In genomic region chr14:32859831-32860569, GRCm38 (mm10) we compare ENCODE assay signal across 12 mouse cellular contexts. TPM values are rescaled to one million over a fixed set of nuclear protein-coding genes. Genes with fewer than 3 reads are reported as not detected.
A peak's percentile ranks its signal among the peaks of the same experiment; 100 is the strongest.
DNase-seq lines count a peak whose midpoint lies in the region; ATAC-seq lines count a peak whose summit lies in the region.
"Had no signal": no experiment of that assay in that cellular context is flagged by ENCODE, and none has a peak within 500 bp of the region (broad histone marks: within the 10 kb centered on the region; RNA-seq: fewer than 3 reads in every experiment).

No protein-coding gene starts in this region.

- peak; percentile 61 for DNase-seq in embryo, embryonic 10 days (ENCODE audit: low spot score)
- DNase-seq in embryo, embryonic 9.5 days (ENCODE audit: extremely low spot score) = no peak
- DNase-seq in liver, embryonic 13.5 days = no peak
- DNase-seq in liver = no peak
- peak; percentile 10 for DNase-seq in brain, adult 2 months (ENCODE audit: low read depth, low spot score)
- DNase-seq in splenic B cell, adult 2 months (ENCODE audit: low read depth, low spot score) = peak; percentile 3
- no peak for DNase-seq in forebrain, embryonic 10.5 days (ENCODE audit: extremely low spot score, low spot score)
- DNase-seq in gastrocnemius, postnatal 10 days = no peak
- DNase-seq: left cerebral cortex, postnatal 4 days had no signal

- peaks cover 42% of the 10 kb centered on the region for H3K27me3 ChIP-seq in liver, embryonic 13.5 days
- H3K27me3 ChIP-seq in splenic B cell, adult 2 months (ENCODE audit: control insufficient read depth, insufficient read depth, low read length, poor library complexity, severe bottlenecking) = no peaks in the 10 kb centered on the region
- peaks cover 41% of the 10 kb centered on the region for H3K27me3 ChIP-seq in forebrain, embryonic 10.5 days (ENCODE audit: poor library complexity, severe bottlenecking)

- H3K36me3 ChIP-seq in liver, embryonic 13.5 days = no peaks in the 10 kb centered on the region
- H3K36me3 ChIP-seq in splenic B cell, adult 2 months (ENCODE audit: control insufficient read depth, insufficient read depth, low read length, poor library complexity, severe bottlenecking) = no peaks in the 10 kb centered on the region
- H3K36me3 ChIP-seq in forebrain, embryonic 10.5 days (replicated peaks) = no peaks in the 10 kb centered on the region

- no peak overlapping the region for H3K27ac ChIP-seq in liver, embryonic 13.5 days
- H3K27ac ChIP-seq in forebrain, embryonic 10.5 days = no peak overlapping the region

- no peaks in the 10 kb centered on the region for H3K9me3 ChIP-seq in liver, embryonic 13.5 days (replicated peaks)
- no peaks in the 10 kb centered on the region for H3K9me3 ChIP-seq in forebrain, embryonic 10.5 days

- 37% methylated on average over 11 of the region's 11 CpGs for WGBS in liver, embryonic 13.5 days (ENCODE audit: insufficient replicate concordance)
- WGBS in forebrain, embryonic 10.5 days = 66% methylated on average over 11 of the region's 11 CpGs

- H3K4me2 ChIP-seq in liver, embryonic 13.5 days = no peak overlapping the region

- no peak overlapping the region for H3K9ac ChIP-seq in liver, embryonic 13.5 days

- no peak overlapping the region for H3K4me3 ChIP-seq in liver, embryonic 13.5 days (replicated peaks)
- no peak overlapping the region for H3K4me3 ChIP-seq in forebrain, embryonic 10.5 days

- peaks cover 4% of the 10 kb centered on the region; the same call in 1 of the 2 replicates for H3K4me1 ChIP-seq in liver, embryonic 13.5 days (replicated peaks)
- peaks cover 32% of the 10 kb centered on the region for H3K4me1 ChIP-seq in forebrain, embryonic 10.5 days

- 0 out of 2 replicates have a peak, but pooled peaks have one; percentile 21 for ATAC-seq in liver, embryonic 13.5 days (ENCODE audit: low read depth)

RNA-seq across cellular contexts. Expression of gene Vstm4, which starts 3.4 kb away (rescaled TPM):
- polyA plus RNA-seq in liver, embryonic 13.5 days (2015; fragmentation: Nextera tagmentation; extraction: Ambion mirVana) = 4.1 and 4.2 TPM in 2 replicates
- 1.5 and 2.1 TPM in 2 replicates for polyA plus RNA-seq in forebrain, embryonic 10.5 days (2016; fragmentation: Nextera tagmentation; extraction: Ambion mirVana)
- 10 to 100 TPM; 20.0 to 23.4 TPM for total RNA-seq in gastrocnemius, postnatal 10 days (2021)
- total RNA-seq: common myeloid progenitor, adult 5-6 weeks had no signal
- polyA plus RNA-seq: C2C12 had no signal

RNA-seq across cellular contexts. Expression of gene Fam170b, which starts 26.2 kb away (rescaled TPM):
- polyA plus RNA-seq in liver, embryonic 13.5 days (2015; fragmentation: Nextera tagmentation; extraction: Ambion mirVana) = not detected in 2 replicates
- polyA plus RNA-seq in forebrain, embryonic 10.5 days (2016; fragmentation: Nextera tagmentation; extraction: Ambion mirVana) = not detected in 2 replicates
- total RNA-seq in gastrocnemius, postnatal 10 days (2021) = not detected
- total RNA-seq: common myeloid progenitor, adult 5-6 weeks; left cerebral cortex, postnatal 4 days had no signal
- polyA plus RNA-seq: C2C12; small intestine, adult 2 months had no signal

Comparison
In these comparisons a context has a peak if more than half of its experiments do, and no peak if none do; other contexts are left out.
1. DNase-seq: peak in embryo, embryonic 10 days (single experiment), brain, adult 2 months (single experiment) and splenic B cell, adult 2 months (single experiment); none in embryo, embryonic 9.5 days (single experiment), liver, embryonic 13.5 days (single experiment), liver (single experiment), forebrain, embryonic 10.5 days (single experiment) and gastrocnemius, postnatal 10 days (single experiment).